Mouse (Mus musculus) cortical plate, adult 2 months (tissue): ENCODE data around the gene Pafah1b1. TPM values are rescaled to one million over a fixed set of nuclear protein-coding genes. Genes with fewer than 3 reads are reported as not detected.
A peak's percentile ranks its signal among the peaks of the same experiment; 100 is the strongest.

Experiments used
- H3K27ac ChIP-seq: fragments of 200-500 bp; 2 replicates; pipeline ENCODE4 v1.5.1; 2012; ENCODE audit warnings: low read length, control low read depth, inconsistent platforms; ENCODE audit not compliant: insufficient read depth
- H3K4me1 ChIP-seq: fragments of 200-500 bp; 2 replicates; pipeline ENCODE4 v1.6.1; 2011; ENCODE audit warnings: low read length; ENCODE audit not compliant: control insufficient read depth, insufficient read depth
- H3K4me3 ChIP-seq: fragments of 200-500 bp; 2 replicates; pipeline ENCODE4 v1.5.1; 2011; ENCODE audit warnings: mild to moderate bottlenecking, low read length, control low read depth; ENCODE audit not compliant: insufficient read depth
- CTCF ChIP-seq: fragments of 200-500 bp; IDR thresholded peaks from 2 replicates; pipeline ENCODE4 v1.5.1; 2011; ENCODE audit warnings: mild to moderate bottlenecking, control low read depth, low read length; ENCODE audit not compliant: insufficient read depth; ENCODE audit errors: extremely low read depth
- POLR2A ChIP-seq: fragments of 200-500 bp; IDR thresholded peaks from 2 replicates; pipeline ENCODE4 v1.6.1; 2011; ENCODE audit warnings: mild to moderate bottlenecking, low read length, control low read depth; ENCODE audit not compliant: insufficient read depth; ENCODE audit errors: extremely low read depth
- polyA plus RNA-seq: library from polyadenylated mRNA; depleted of rRNA; stranded (reverse); fragments of >200 nt; gene quantifications from 2 replicates; pipeline ENCODE4 v1.2.3, GENCODE M21; 2012

The Pafah1b1 gene
- polyA plus RNA-seq, 1 experiment: 177 TPM

DNA sequence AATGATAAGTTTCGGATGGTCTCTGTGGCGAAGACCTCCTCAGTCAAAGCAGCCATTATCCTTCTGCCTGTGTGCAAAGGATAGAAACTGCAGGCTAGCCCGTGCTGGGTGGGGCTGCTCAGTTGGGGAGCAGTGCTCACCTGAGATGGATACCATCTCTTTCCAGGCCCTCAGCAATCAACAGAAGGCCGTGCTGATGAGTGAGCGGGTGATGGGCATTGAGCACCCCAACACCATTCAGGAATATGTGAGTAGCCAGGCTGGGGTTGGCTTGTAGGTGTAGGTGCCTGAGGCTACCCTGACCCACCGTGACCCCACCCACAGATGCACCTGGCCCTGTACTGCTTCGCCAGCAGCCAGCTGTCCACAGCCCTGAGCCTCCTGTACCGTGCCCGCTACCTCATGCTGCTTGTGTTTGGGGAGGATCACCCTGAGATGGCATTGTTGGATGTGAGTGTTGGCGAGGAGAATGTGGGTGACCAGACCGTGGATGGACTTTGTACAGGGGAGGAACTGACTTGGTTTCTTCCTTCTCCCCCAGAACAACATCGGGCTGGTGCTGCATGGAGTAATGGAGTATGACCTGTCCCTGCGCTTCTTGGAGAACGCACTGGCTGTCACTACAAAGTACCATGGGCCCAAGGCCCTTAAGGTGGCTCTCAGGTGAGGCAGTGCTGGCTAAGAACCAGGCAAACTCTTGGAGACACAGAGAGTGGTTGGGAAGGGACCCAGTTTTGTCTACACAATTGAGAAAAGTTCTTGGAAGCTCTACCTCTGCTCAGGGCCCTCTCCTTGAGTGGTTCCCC is 57.5 kb downstream of the Pafah1b1 start:
- H3K27ac ChIP-seq: no peak overlapping the region
- no peaks in the 10 kb centered on the region for H3K4me1 ChIP-seq
- no peak overlapping the region for H3K4me3 ChIP-seq
- TF ChIP-seq CTCF (no peak), POLR2A (no peak)

DNA sequence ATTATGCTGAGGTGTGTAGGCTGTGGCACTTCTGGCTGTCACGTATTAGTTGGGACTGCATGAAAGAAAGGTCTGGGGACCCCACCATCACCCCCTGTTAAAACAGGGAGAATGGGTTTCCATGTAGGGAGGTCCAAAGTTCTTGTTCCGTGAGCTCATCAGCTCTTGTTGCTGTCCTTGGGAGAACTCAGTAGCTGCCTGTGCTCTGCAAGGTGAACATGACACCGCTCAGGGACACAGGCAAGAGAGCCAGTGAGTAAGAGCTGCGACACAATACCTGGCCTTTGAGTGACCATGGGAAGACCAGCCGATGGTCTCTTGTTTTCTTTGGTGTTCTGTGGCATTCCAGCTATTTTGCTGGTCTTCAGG is 58.2 kb downstream of the Pafah1b1 start:
- Histone ChIP-seq H3K4me1 (no peaks in the 10 kb centered on the region), H3K27ac (no peak overlapping the region), H3K4me3 (no peak overlapping the region)
- TF ChIP-seq POLR2A (no peak), CTCF (no peak)

DNA sequence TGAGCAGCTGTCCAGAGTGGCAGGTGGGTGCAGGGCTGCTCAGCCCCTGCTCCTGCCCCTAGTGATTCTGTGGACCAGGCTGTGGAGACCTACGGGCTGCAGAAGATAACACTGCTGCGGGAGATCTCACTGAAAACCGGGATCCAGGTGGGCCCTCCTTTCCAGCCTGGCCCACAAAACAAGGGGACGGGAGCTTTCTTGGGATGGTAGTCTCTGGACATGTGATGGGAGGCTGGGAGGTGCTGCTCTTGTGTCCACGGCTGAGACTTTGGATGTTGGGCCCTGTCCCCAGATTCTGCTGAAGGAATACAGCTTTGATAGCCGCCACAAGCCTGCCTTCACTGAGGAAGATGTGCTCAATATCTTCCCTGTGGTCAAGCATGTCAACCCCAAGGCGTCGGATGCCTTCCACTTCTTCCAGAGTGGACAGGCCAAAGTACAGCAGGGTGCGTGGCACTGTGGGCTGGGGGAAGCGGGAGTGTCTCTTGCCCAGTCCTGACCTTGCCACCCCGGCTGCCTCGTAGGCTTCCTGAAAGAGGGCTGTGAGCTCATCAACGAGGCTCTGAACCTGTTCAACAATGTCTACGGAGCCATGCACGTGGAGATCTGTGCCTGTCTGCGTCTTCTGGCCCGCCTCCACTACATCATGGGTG is 58.7 kb downstream of the Pafah1b1 start:
- no peak overlapping the region for H3K27ac ChIP-seq
- TF ChIP-seq POLR2A: no peak
- TF ChIP-seq CTCF: no peak
- no peak overlapping the region for H3K4me3 ChIP-seq
- no peaks in the 10 kb centered on the region for H3K4me1 ChIP-seq

DNA sequence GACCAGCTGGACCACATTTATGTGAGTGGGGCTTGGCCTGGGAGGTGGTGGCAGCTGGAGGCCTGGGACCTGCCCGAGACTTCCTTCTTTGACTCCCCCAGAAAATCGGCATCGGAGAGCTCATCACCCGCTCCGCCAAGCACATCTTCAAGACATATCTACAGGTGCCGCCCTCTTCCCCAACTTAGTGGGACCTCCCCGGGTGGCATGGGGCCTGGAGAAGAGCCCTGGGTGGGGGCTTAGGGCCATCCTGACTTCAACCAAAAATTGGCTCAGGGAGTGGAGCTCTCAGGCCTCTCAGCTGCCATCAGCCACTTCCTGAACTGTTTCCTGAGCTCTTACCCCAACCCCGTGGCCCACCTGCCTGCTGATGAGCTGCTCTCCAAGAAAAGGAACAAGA is 59.6 kb downstream of the Pafah1b1 start:
- Histone ChIP-seq H3K27ac (no peak overlapping the region), H3K4me3 (no peak overlapping the region), H3K4me1 (no peaks in the 10 kb centered on the region)
- no peak for TF ChIP-seq POLR2A
- TF ChIP-seq CTCF: no peak

DNA sequence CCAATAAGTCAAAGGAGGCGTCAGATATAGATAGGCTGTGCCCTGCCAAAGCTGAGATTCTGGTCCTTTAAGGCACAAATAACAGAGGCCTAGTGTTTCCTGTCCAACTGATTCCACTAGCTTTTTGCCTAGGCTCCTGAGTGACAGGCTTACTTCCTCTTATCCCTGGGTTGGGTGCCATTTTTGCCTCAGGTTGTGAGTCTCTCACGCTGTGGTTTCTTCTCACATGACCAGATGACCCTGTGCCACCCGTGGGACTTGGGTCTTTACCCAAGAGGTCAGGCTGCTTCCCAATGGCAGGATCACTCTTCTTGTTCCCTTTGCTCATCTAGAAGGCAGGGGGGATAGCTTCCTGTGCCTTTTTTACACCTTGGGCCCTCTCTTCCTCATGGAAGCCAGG is 60.2 kb downstream of the Pafah1b1 start:
- Histone ChIP-seq H3K27ac (no peak overlapping the region), H3K4me1 (no peaks in the 10 kb centered on the region), H3K4me3 (no peak overlapping the region)
- no peak for TF ChIP-seq POLR2A
- no peak for TF ChIP-seq CTCF

DNA sequence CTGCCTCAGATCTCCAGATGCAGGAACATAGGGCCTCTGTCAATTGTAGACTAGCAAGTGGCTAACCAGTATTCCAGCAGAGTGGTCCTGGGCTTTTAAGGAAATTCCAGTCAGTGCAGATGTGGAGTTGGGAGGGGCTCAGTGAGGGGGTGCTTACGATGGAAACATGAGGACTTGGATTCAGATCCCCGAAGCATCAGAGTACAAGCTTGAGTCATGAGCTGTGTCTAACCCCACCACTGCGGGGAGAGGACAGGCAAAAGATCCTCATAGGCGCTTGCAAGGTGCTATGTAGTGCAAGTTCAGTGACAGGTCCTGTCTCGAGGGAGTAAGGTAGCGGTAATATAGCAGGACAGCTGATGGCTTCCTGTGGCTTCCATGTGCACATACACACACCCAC is 62.2 kb downstream of the Pafah1b1 start:
- H3K4me1 ChIP-seq: no peaks in the 10 kb centered on the region
- H3K4me3 ChIP-seq: no peak overlapping the region
- H3K27ac ChIP-seq: no peak overlapping the region
- TF ChIP-seq POLR2A (no peak), CTCF (no peak)

DNA sequence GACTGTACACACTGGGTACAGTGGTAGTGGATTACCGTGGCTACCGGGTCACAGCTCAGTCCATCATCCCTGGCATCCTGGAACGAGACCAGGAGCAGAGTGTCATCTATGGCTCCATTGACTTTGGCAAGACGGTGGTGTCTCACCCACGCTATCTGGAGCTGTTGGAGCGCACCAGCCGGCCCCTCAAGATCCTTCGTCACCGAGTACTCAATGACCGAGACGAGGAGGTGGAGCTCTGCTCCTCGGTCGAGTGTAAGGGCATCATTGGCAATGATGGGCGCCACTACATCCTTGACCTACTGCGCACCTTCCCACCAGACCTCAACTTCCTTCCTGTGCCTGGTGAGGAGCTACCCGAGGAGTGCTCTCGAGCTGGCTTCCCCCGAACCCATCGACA is 62.8 kb downstream of the Pafah1b1 start:
- Histone ChIP-seq H3K4me3 (no peak overlapping the region), H3K4me1 (no peaks in the 10 kb centered on the region), H3K27ac (no peak overlapping the region)
- TF ChIP-seq CTCF (no peak), POLR2A (no peak)

DNA sequence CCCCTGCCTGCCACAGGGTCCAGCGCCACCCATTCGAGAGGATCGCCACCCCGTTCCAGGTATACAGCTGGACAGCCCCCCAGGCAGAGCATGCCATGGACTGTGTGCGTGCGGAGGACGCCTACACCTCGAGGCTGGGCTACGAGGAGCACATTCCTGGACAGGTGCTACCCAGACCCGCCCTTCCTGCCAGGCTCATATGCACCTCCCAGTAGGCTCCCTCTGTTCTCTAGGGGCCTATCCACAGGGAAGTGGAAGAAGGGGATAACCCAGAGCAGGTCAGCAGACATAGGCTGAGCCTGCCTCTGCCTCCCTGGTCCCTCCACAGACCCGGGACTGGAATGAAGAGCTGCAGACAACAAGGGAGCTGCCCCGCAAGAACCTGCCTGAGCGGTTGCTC is 64.1 kb downstream of the Pafah1b1 start:
- Histone ChIP-seq H3K4me1 (peaks cover 3% of the 10 kb centered on the region; the same call in 1 of the 2 replicates), H3K4me3 (no peak overlapping the region), H3K27ac (no peak overlapping the region)
- TF ChIP-seq CTCF: no peak
- TF ChIP-seq POLR2A: no peak

DNA sequence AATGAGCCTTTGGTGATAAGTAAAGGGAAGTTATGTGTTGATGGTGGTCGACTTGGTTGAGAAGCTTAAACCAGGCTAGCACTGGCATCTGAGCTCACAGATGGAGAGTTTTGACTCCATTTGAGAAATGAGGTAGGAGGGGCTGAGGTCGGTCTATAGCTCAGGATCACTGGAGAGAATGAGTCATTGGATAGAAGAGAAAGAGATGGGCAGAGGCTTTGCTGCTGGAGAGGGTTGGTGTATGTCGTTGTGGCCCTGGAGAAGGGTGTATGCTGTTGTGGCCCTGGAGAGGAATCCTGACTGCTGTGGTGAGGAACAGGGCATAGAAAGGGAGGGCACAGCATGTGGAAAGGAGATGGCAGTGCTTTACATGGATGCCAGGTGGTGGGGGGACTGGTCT is 68.5 kb downstream of the Pafah1b1 start:
- TF ChIP-seq POLR2A (no peak), CTCF (no peak)
- Histone ChIP-seq H3K4me1 (peaks cover 10% of the 10 kb centered on the region), H3K4me3 (no peak overlapping the region), H3K27ac (no peak overlapping the region)

DNA sequence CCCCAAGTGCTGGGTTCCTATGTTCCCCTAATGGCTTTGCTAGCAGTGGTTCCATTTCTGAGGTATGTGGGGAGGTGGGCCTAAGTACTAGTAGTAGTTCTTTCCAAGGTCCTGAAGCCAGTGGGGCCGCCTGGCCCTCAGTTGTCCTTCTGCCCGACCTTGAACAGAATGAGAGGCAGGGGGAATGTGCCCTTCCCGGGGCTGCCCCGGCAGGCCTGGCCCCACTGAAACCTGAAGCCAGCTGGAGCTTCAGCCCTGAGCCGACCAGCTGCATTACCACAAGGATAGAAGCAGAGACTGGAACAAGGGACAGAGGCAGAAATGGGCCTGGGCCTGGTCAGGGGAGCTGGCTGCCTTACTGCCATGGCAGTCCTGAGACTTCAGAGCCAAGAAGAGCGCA is 71.1 kb downstream of the Pafah1b1 start:
- Histone ChIP-seq H3K27ac (peak overlapping the region; percentile 45; the same call in 1 of the 2 replicates), H3K4me3 (no peak overlapping the region), H3K4me1 (peaks cover 12% of the 10 kb centered on the region)
- TF ChIP-seq POLR2A (no peak), CTCF (no peak)

DNA sequence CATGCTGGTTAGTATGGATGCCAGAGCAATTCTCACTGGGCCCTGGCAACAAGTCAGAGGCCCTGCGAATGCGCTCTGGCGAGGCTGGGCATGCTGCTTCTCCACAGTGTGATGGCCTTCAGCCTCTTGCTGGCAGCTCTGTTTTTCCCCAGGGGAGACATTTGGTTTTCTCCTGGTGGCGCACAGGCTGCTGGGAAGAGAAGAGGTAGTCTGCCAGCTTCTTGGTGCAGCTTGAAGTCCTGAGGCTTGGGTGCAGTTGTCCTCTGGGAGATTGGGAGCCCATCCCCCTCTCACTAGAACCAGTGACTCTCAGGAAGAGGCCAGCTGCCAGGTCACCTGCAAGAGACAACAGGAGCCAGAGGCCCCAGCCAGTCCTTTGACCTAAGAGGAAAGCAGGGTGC is 71.7 kb downstream of the Pafah1b1 start:
- peaks cover 12% of the 10 kb centered on the region for H3K4me1 ChIP-seq
- TF ChIP-seq POLR2A: no peak
- no peak for TF ChIP-seq CTCF
- H3K4me3 ChIP-seq: no peak overlapping the region
- H3K27ac ChIP-seq: peak overlapping the region; percentile 45
